Mouse (Mus musculus): Measurements from ENCODE around the gene Cirbp.

Gene Cirbp

GRCm38 (mm10) chr10:80215048-80215772 lies 49.4 kb downstream of the Cirbp start:
- no peak for DNase-seq (ENCODE audit: low spot score)

DNA sequence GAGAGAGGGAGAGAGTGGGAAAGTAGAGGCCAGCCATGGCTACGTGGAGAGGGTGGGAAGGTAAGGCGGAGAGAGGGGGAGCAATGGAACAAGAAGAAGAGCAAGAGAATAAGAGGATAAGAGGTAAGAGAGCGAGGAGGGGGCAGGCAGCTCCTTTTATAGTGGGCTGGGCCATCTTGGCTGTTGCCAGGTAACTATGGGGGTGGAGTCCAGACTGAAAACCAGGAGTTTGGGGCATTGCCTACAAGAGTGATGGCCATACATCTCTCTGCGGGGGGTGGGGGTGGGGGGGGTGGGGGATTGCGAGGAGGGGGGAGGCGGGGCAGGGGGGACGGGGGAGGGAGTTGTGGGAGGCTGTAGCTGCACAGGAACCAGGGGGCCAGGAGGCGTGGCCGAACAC lies 54.9 kb downstream of the Cirbp start:
- no peak for DNase-seq (ENCODE audit: low spot score)
